Mouse (Mus musculus) spleen, postnatal 14 days (tissue): Measurements from ENCODE around the gene Ctnna3.
"Not testable (repeated sequence)": the region's sequence is repeated elsewhere in the genome, so short reads cannot be mapped to it uniquely, and the experiment has no call there.

Source experiments
- DNase-seq, 2 experiments: peaks; one replicate each; pipeline ENCODE4 v3.0.0; 2021 to 2022; ENCODE audit warnings: low spot score in 2 of 2

Ctnna3 gene

DNA sequence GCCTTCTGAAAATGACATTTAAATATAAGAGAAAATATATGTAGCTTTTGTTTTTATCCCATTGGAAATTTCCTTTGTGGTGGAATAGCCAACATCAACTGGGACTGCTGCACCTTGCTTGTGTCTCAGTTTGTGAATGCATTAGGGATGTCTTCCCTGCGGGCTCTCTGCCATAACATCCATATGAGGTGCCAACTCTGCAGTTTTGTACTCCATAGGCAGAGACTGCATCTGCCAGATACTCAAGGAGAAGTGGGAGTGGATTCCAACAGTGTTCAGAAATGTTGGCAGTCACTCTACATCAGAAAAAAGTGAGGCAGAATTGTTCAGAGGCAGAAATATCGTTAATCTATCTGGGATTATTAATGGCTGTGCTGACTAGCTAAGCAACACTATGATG lies 1158.2 kb downstream of the Ctnna3 start:
- DNase-seq: no peak

DNA sequence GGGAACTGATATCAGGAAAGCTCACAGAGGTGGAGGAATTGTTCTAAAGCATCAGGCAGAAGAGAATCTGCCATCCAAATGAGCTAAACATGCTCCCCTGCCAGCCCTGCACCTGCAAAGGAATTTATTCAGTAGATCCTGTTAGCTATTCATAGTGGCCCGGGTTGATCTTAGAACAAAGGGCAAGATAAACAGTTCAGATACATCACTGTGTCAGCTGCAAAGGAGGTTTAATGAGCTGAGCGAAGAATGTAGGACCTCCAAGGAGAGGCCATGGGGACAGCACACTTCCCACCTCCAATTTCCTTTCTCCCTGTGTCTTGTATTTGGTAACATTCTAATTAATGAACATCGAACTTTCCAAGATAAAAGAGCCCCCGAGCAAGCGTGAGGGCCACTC lies 1206.9 kb downstream of the Ctnna3 start:
- no peak for DNase-seq

DNA sequence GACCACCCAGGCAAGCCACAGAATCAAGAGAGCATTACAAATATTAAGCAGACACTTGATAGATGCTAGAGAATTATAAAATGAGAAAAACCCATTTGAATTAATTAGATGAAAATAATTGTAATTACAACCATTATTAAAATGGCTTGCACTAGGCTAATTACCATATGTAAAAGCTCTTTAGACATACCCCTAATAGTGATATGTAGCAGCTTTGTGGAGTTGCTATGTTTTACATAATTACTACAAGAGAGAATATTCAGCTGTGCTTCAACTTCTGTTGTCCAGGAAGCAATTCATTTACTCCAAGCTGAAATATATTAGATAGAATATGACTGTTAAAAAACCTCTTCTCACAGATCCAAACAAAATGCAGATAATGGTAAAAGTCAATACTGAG lies 1209.2 kb downstream of the Ctnna3 start:
- no peak for DNase-seq

DNA sequence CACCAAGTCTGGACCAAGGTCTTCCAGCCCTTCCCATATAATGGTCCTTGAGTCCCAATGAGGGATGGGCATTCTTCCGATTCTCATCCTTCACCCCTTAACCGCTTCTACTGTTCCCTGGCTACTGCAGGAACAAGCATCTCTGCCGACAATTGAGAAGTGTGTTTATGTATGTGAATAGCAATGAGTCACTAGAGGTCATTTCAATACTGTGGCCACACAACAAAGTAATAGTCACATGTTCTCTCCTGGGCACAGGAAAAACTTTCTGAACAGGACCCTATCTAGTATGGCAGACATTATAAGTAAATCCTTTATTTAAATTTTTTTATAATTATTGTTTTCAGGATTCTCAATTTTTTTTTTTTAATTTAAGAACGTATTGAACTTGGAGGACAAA lies 1211.2 kb downstream of the Ctnna3 start:
- no peak for DNase-seq

DNA sequence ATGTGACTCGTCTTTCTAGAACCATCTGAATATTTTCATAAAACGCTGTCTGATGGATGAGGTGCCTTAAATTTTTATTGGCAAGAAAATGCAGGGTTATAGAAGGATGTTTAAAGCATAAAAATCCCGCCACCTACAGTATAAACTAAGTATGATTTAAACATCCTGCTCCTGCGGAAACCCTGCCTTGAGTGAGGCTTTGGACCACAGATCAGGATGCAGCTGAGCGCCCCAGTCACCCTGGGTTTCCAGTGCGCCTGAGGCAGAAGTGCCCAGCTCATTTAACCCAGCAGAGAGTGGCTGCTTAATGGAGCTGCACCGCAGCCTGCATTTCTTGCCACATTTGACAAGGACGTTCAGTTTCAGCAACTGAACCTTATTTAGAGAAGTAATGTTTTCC lies 1211.7 kb downstream of the Ctnna3 start:
- DNase-seq: no peak

DNA sequence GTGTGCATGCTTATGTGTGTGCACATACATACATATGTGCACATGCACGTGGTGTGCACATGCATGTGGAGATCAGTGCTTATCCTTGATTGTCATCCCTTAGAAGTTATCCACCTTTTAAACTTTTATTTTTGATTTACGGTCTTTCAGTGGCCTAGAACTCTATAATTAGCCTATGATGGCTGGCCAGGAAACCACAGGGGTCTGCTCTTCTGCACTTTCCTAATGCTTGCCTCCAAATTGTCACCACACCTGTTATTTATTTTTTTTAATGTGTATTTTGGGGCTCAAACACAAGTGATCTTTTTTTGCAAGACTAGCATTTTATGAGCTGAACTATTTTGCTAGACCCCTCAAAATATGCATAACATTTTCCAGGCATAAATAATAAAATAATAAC lies 1214.1 kb downstream of the Ctnna3 start:
- no peak for DNase-seq

DNA sequence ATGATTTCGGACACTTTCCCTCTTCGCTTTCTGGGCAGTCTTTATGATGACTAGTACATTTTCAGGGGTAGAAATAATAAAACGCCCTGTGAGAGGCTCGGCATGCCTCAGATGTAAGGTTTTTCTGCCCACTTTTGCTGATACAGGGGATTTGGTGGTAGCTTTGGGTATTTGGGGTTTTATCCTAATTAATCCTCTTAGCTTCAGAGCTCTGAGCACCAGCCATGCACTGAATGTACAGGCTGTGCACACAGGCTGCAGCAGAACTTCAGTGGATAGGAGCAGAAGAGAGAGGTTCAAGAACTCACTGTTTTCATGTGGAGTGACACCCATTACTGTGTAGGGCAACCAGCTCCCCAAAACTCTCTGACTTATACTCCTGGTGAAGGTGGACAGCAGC lies 1231.3 kb downstream of the Ctnna3 start:
- no peak for DNase-seq

DNA sequence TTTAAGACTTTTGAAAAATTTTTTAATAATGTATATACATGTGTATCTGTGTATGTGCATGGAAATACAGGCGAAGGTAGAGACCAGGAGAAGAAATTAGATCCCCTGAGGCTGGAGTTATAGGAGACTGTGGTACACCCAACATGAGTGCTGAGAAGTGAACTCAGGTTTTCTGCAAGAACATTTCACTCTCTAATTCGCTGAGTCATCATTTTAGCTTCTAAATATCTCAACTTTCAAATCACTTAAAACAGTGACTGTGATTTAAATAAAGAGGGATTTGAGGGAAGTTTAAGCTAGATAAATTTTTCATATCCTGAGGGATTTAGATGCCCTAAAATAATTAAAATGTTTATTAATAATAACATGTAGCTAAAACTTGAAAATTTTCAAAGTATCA lies 1241.6 kb downstream of the Ctnna3 start:
- DNase-seq: no peak

DNA sequence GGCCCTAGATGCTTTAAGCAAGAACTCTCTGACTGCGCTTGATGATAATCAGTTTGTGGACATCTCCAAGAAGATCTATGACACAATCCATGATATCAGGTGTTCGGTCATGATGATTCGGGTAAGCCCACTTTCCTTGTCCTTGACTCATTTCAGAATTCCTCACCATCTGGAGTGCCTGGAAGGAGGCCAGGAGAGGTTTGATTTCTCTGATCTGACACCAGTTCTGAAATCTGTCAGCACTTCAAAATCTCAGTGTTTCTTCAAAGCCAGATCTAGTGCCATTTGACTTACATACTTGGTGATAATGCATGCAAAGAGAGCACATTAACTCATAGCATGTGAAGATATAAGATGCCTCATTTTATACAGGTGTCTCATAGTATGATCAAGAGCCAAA lies 1245.9 kb downstream of the Ctnna3 start:
- DNase-seq: no peak

DNA sequence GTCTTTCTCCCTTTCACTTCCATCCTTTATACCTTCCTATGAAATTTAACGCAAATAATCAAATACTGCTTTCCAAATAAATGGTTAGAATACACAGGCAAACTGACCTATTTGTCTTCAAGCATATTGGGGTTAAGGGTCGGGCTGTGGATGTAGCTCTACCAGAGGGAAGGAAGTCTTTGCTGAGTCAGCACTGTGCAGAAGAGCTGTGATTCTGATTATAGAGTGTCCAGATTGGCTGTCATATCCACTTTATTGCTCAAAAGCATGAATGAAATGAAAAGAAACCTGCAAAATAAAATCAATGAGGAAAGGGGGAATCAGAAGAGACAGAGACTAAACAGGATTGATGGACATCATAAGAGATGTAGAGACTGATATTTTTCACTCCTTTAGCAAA lies 1280.1 kb downstream of the Ctnna3 start:
- DNase-seq: no peak

DNA sequence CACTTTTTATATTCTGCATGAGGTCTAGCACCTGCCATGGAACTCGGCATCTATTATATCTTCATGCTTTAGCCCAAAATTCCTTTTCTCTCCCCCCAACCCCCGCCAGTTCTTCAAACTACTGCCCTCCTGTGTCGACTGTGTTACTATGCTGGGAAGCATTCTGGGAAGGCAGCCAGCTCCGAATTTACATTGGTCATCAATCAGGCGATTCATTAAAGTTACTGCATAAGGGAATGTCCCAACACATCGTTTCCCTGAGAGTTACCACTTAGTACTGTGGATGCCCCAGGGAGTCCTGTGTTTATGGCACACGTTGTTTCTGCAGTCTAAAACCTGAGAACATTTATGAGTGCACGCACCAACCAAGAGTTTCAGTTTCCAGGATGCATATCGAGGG lies 1288.1 kb downstream of the Ctnna3 start:
- no peak for DNase-seq

DNA sequence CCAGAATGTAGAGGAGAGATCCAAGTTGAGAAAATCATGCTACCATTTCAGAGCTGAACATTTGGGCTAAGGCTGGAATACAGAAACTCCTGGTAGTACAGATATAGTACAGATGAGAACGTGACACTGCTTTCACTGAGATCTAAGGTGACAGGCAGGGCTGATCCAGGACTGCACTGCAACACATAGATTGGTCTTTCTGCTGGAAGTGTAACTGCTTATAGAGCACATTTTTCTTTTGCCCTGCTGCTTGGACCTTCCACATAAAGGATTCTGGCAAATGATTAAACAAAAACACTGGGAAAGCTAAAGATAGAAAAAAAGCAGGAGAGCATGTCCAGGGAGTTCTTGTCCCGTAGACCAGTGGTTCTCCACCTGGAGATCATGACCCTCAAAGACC lies 1305.8 kb downstream of the Ctnna3 start:
- DNase-seq: no peak

DNA sequence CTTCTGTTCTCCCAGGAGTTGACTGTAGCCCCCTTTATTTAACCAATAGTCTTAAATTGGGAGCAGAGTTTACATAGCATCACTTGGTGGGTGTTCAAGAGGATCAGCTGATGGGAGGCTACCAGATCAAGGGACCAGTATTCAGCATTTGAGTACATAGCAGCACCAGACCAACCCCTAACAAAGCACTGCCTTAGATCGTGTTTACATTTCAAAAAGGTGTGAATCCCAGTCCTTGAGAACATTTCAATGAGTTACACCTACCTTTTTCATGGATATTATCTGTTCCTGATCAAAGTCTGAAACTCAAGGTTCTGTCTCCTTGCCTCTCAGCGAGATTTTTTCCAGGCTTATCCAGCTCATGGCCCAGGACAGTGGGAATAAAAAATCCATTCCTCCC lies 1306.7 kb downstream of the Ctnna3 start:
- DNase-seq: no peak

DNA sequence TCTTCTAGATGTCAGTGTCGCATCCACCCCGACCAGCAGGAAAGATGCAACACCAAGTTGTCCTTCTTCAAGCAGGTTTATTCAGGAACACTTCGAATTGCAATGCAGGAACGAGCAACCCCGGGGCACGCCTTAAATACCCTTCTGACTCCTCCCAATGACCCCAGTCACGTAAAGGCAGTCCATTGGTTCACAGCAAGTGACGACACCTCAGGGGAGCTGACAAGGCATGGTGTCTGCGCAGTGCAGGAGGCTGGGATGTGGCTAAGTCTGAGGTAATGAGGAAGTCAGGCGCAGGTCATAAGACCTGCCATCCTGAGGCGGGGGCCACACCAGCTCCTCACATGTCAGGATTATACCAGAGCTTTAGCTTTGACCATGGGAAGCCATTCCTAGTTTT lies 1311.8 kb downstream of the Ctnna3 start:
- DNase-seq: not testable (repeated sequence)

DNA sequence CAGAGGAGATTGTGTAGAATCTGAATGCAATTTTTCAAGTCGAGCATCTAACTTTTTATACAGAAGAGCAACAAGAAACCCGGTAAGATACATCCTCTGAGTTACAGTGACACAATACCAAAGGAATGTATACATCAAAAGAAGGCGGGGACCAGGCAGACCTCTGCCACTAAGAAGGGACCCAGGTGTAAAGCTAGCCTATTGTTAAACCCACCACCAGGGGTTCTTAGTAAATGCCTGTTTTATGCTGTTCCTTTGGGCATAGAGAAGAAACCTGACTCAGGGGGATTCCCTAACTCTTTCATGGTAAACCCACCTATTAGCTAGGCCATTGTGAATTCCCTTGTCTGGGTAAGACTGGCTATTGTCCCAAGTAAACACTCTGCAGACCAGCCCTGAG lies 1314.2 kb downstream of the Ctnna3 start:
- DNase-seq: not testable (repeated sequence)

DNA sequence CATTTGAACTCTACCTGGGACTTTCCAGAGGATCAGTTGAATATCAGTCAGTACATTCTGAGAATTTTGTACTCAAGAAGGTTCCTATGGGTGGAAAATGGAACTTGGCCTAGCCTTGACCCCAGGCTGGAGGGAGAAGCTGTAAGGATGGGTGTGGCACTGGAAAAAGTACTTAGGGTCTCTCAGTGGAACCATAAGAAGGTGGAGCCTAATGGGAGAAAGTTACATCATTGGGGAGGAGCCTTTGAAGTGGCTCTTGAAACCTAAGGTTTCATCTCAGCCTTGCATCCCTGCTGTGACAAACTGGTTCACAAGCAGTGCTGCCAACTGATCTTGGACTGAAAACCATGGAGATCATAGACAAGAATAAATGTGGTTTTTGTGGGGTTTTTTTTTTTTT lies 1318.8 kb downstream of the Ctnna3 start:
- no peak for DNase-seq

DNA sequence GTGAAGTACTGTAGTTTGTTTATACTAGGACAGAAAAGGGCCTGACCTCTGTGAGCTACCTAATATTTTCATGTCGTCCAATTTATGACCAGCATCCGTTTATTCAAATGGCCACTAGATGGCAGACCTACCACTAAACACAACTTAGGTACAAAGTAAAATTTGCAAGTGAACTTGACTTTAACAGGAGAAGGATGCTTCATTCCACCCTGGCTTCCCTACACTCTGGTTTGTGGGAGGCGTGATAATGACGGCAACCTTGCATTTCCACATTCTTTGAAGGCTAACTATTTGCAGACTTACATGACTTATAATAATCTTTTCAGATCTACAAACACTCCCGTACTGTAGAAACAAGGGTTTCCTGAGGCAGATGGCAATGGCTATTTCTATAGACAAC lies 1320.9 kb downstream of the Ctnna3 start:
- no peak for DNase-seq

DNA sequence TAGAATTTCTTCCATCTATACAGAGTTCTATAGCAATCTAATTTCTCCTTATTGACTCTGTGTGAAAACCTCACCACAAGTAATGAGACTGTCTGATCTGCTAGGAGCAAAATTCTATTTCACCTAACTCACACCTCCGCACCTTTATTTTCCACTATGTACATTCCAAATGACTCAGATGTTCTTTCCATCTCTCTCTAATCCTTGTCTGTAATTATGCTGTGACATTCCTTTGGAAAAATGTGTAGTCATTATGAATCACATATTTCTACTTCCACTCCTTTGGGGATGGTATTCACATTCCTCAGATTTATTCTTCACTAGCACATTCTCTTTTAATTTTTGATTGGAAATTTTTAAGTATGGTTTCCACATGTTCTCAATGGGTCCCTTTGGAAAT lies 1406.4 kb downstream of the Ctnna3 start:
- no peak for DNase-seq

DNA sequence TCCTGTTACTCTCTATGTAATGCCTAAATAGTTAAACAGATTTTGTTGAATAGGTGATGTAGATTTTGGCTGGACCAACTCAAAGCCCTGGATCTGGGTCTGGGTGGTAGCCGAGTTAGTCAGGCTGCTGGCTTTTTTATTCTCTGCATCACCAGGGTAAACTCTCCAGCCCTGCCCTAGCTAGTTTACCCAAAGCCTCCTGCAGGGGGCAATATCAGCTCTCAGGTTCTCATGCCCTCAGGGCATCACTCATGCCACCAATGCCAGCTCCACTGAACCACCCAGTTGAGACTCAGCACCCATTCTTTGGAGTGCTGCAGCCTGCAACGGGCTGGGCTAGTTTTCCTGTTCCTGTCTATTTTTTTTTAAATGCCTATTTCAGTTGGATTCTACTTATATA lies 1431.5 kb downstream of the Ctnna3 start:
- no peak for DNase-seq

DNA sequence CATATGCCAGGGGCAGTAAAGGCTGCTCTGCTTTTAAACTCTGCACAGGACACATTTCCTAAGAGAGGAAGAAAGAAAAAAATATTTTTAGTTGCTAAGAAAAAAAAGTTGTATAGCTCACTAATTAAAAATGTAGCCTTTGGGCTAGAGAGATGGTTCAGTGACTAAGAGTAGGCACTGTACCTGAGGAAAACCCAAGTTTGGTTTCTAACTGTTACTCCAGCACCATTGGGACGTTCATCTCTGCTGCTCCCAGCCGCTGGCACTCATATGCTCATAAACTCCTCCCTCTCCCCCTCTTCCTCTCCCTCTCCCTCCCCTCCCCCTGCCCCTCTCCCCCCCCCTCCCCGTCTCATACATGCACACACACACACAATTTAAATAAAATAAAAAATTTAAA lies 1441.0 kb downstream of the Ctnna3 start:
- DNase-seq: no peak

DNA sequence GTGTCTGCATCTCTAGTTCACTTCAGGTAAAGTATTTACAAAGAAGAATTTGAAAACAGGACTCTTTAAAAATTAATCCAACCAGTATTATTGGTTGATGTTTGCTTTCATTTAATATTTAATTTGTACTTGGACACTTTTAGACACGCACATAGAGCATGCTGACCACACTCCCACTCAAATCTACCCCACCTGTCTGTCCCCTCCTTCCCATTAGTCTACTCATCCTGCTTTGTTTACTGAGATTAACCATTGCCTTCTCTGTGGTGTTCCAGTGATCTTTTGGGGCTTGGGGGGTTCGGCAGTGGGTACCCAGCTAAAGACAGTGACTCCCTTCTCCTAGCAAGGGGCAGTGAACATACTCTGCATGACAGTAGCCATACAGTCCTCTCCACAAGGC lies 1446.6 kb downstream of the Ctnna3 start:
- no peak for DNase-seq

DNA sequence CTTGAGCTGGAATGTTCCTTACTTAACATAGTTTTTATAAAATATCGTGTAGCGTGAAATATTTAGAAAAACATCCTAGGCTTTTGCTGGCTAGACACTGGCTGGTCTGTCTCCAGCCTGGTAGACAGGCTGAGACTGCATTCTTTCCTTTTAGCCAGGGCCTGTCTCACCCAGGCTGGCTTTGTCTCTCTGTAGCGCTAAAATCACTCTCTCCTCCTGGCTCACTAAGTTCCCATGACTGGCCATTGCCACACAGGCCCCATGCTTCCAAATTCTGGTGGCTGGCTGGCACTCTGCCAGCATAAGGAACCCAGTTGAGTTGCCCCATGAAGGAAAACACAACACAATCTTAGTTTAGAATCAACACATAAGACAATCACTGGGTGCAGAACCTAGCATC lies 1450.0 kb downstream of the Ctnna3 start:
- DNase-seq: no peak

DNA sequence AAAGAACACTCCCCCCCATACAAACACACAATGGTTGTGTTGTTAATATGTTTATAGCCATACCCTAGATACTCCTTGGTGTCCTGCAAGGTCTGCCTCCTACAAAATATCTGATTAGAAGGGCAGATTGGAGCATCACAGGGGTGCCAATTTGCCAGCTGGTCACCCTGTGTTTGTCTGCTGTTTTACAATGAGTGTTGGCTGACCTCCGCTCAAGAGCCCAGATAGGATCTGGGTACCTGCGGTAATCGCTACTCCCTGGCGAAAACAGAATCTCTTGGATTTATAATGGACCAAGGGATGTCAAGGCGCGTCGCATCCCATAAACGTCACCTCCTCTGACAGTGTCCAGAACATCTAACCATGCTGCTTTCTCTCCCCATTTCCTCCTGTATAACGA lies 1457.0 kb downstream of the Ctnna3 start:
- DNase-seq: no peak

DNA sequence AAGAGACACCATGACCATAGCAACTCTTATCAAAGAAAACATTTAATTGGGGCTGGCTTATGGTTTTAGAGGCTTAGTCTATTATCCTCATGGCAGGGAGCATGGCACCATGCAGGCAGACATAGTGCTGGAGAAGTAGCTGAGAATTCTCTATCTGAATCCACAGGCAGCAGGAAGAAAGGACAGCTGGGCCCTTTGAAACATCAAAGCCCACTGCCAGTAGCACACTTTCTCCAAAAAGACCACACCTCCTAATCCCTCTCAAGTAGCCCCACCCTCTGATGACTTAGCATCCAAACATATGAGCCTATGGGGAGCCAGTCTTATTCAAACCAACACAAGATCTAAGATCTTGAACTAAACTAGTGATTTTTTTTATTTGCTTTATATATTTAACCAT lies 1462.6 kb downstream of the Ctnna3 start:
- DNase-seq: no peak

DNA sequence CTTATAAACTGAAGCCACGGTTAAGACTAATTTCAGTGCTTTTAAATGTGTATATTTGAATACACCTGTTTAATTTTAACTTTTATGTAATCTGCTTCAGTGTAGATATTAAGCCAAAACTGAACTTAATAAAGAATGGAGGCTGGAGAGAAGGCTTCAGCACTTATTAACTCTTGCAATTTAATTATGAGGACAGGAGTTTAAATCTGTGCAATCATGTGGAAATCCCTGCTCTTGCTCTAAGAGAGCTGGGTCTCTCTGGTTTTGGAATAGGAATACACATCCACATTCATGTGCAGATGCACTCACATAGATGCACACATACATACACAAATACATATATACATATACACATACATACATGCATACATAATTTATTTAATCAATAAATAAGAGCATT lies 1468.8 kb downstream of the Ctnna3 start:
- no peak for DNase-seq
